Mouse (Mus musculus) stomach, postnatal 0 days (tissue): ENCODE measurements at regions not wholly inside any gene's neighbourhood (a gene's known extent, or its start where the extent isn't known, plus 50 kb on each side); places are given as distances from the start of the nearest gene placed in this dataset.

ENCODE experiments used
- CTCF ChIP-seq: IDR thresholded peaks from 2 replicates; pipeline ENCODE4 v1.5.1; 2016; ENCODE audit warnings: antibody characterized with exemption, low read depth, mild to moderate bottlenecking, moderate library complexity
- EP300 ChIP-seq: optimal IDR thresholded peaks from 2 replicates; pipeline ENCODE3; 2016; ENCODE audit warnings: antibody characterized with exemption

GRCm38 (mm10) chr17:62527556-62527955 is 353.6 kb downstream of the Efna5 start:
- TF ChIP-seq CTCF (no peak), EP300 (no peak)
